Comparison of ENCODE assay signal across 8 mouse cellular contexts in the genomic region with DNA sequence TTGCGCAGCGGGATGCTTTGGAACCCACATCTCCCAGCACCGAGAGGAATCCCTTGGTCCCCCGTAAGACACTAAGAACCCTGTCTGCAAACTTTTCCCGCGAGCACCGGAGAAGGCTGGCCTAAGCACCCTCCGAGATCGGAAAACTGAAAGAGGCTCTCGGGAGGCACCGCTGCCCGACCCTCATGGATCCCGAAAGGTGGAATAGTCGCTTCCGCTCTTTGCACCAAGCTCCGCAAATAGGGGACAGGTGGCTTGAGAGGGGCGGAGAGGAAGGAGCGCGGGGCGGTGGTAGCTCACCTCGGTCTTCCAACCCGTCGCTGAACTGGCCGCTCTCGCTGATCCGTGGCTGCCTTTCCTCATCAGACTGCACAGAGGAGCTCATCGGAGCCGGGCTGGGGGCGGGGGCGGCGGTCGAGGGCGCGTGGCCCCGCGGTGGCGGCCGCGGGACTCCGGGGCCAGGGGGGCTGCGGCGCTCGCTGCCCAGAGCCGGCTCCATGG. TPM values are rescaled to one million over a fixed set of nuclear protein-coding genes. Genes with fewer than 3 reads are reported as not detected.
DNase-seq lines count a peak whose midpoint lies in the region; ATAC-seq and TF ChIP-seq lines count a peak whose summit lies in the region.

No protein-coding gene starts in this region.

- no peaks in the 10 kb centered on the region for H3K36me3 ChIP-seq in forebrain, embryonic 12.5 days (replicated peaks)
- no peaks in the 10 kb centered on the region for H3K36me3 ChIP-seq in kidney, embryonic 16.5 days (ENCODE audit: insufficient read depth, low read length)
- no peaks in the 10 kb centered on the region for H3K36me3 ChIP-seq in stomach, postnatal 0 days (ENCODE audit: control insufficient read depth, insufficient read depth, low read length)

- H3K4me2 ChIP-seq in forebrain, embryonic 12.5 days = peak overlapping the region; percentile 96
- peak overlapping the region; percentile 70 for H3K4me2 ChIP-seq in kidney, embryonic 16.5 days (replicated peaks; ENCODE audit: low read depth, low read length)
- peak overlapping the region; percentile 93 for H3K4me2 ChIP-seq in stomach, postnatal 0 days (replicated peaks; ENCODE audit: low read depth)

- H3K4me1 ChIP-seq in brown adipose tissue, adult 24 weeks (ENCODE audit: control insufficient read depth, insufficient read depth, insufficient read length, low read length) = no peaks in the 10 kb centered on the region
- peaks cover 24% of the 10 kb centered on the region for H3K4me1 ChIP-seq in forebrain, embryonic 12.5 days
- peaks cover 15% of the 10 kb centered on the region for H3K4me1 ChIP-seq in kidney, embryonic 16.5 days (ENCODE audit: insufficient read depth, low read length)
- H3K4me1 ChIP-seq in stomach, postnatal 0 days (replicated peaks; ENCODE audit: control insufficient read depth, insufficient read depth) = peaks cover 2% of the 10 kb centered on the region; the same call in 1 of the 2 replicates

- no peak overlapping the region for H3K27ac ChIP-seq in left cerebral cortex, adult 2 months
- H3K27ac ChIP-seq in brown adipose tissue, adult 24 weeks (replicated peaks; ENCODE audit: low read depth, low read length) = no peak overlapping the region
- H3K27ac ChIP-seq in forebrain, embryonic 12.5 days = peak overlapping the region; percentile 75
- H3K27ac ChIP-seq in kidney, embryonic 16.5 days (ENCODE audit: low read length) = no peak overlapping the region
- no peak overlapping the region for H3K27ac ChIP-seq in stomach, postnatal 0 days (replicated peaks)

- H3K4me3 ChIP-seq in left cerebral cortex, adult 2 months = peak overlapping the region; percentile 57
- peak overlapping the region; percentile 49 for H3K4me3 ChIP-seq in brown adipose tissue, adult 24 weeks (ENCODE audit: insufficient read depth, low read depth, low read length)
- H3K4me3 ChIP-seq in forebrain, embryonic 12.5 days (replicated peaks) = peak overlapping the region; percentile 64
- H3K4me3 ChIP-seq in kidney, embryonic 16.5 days (ENCODE audit: low read length) = peak overlapping the region; percentile 45
- peak overlapping the region; percentile 51 for H3K4me3 ChIP-seq in stomach, postnatal 0 days (ENCODE audit: low read depth, low read length)

- no peaks in the 10 kb centered on the region for H3K9me3 ChIP-seq in forebrain, embryonic 12.5 days
- H3K9me3 ChIP-seq in kidney, embryonic 16.5 days (ENCODE audit: low read length) = no peaks in the 10 kb centered on the region
- H3K9me3 ChIP-seq in stomach, postnatal 0 days (ENCODE audit: control insufficient read depth, low read length) = no peaks in the 10 kb centered on the region

- peak; percentile 20 to 21 for DNase-seq in left cerebral cortex, adult 2 months (ENCODE audit: extremely low spot score in 1 of 2, low spot score in 2 of 2)
- DNase-seq in left cerebral cortex, postnatal 25 days (ENCODE audit: low spot score in 2 of 2) = no peak
- peak; percentile 29 for DNase-seq in stomach, postnatal 0 days (ENCODE audit: low spot score)
- DNase-seq in ovary, adult 18-20 months (ENCODE audit: low spot score) = no peak

- TF ChIP-seq CTCF in left cerebral cortex, adult 2 months (IDR thresholded peaks at IDR 0.05) = no peak
- TF ChIP-seq CTCF in stomach, postnatal 0 days (IDR thresholded peaks at IDR 0.05; ENCODE audit: low read depth) = no peak

- TF ChIP-seq EP300 in stomach, postnatal 0 days (optimal IDR thresholded peaks at IDR 0.05) = no peak

- intact Hi-C loops in left cerebral cortex, adult 2 months (cut with DNase I) = loop anchor here (5.0 kb wide), 1 partner anchor 90 kb away; no protein-coding TSS in a partner anchor
- intact Hi-C loops in left cerebral cortex, postnatal 25 days (cut with DNase I) = no loop called here

- peak overlapping the region; percentile 75 for H3K9ac ChIP-seq in forebrain, embryonic 12.5 days
- peak overlapping the region; percentile 13 for H3K9ac ChIP-seq in kidney, embryonic 16.5 days (replicated peaks; ENCODE audit: low read length)
- H3K9ac ChIP-seq in stomach, postnatal 0 days (ENCODE audit: low read length) = peak overlapping the region; percentile 31; the same call in 1 of the 2 replicates

- H3K27me3 ChIP-seq in forebrain, embryonic 12.5 days = peaks cover 68% of the 10 kb centered on the region
- peaks cover 77% of the 10 kb centered on the region for H3K27me3 ChIP-seq in kidney, embryonic 16.5 days (ENCODE audit: insufficient read depth, low read length)
- H3K27me3 ChIP-seq in stomach, postnatal 0 days (ENCODE audit: control insufficient read depth, insufficient read depth, low read length) = peaks cover 20% of the 10 kb centered on the region

- peak; percentile 44 for ATAC-seq in forebrain, embryonic 12.5 days (ENCODE audit: low FRiP score)
- ATAC-seq in kidney, embryonic 16.5 days (ENCODE audit: low FRiP score, low TSS enrichment) = peak; percentile 66
- ATAC-seq in megakaryocyte-erythroid progenitor cell, adult 5-6 weeks (replicated peaks; ENCODE audit: low FRiP score, low TSS enrichment, poor library complexity, severe bottlenecking) = peak; percentile 38; the same call in 1 of the 2 replicates
- ATAC-seq in stomach, postnatal 0 days (ENCODE audit: low FRiP score, low TSS enrichment) = no peak

- under 1% methylated on average over 44 of the region's 44 CpGs for WGBS in forebrain, embryonic 12.5 days
- WGBS in kidney, embryonic 16.5 days = under 1% methylated on average over 35 of the region's 44 CpGs
- 1% methylated on average over 31 of the region's 44 CpGs for WGBS in stomach, postnatal 0 days

RNA-seq across cellular contexts. Expression of a gene that starts 2.2 kb away (rescaled TPM):
- 10 to 100 TPM; 18.0 to 20.0 TPM for total RNA-seq in left cerebral cortex, adult 2 months (2021)
- 10 to 100 TPM; 25.7 to 25.9 TPM for total RNA-seq in left cerebral cortex, postnatal 25 days (2021)
- polyA plus RNA-seq in brown adipose tissue, adult 24 weeks (2012; ENCODE audit: insufficient read depth, insufficient read length, missing spikeins) = not detected in 2 replicates
- polyA plus RNA-seq in forebrain, embryonic 12.5 days (2016; fragmentation: Nextera tagmentation; extraction: Ambion mirVana) = 29.9 and 31.0 TPM in 2 replicates
- 0.99 and 1.7 TPM in 2 replicates for polyA plus RNA-seq in kidney, embryonic 16.5 days (2015; fragmentation: Nextera tagmentation; extraction: Ambion mirVana)
- not detected in 2 replicates for total RNA-seq in megakaryocyte-erythroid progenitor cell, adult 5-6 weeks (2014; fragmentation: Nextera tagmentation)
- 0.14 TPM in 1 of 2 replicates, not detected in the other for total RNA-seq in megakaryocyte-erythroid progenitor cell, adult 5-6 weeks (2017)
- polyA plus RNA-seq in stomach, postnatal 0 days (2015; fragmentation: Nextera tagmentation; extraction: Ambion mirVana) = 0.61 and 0.69 TPM in 2 replicates

RNA-seq across cellular contexts. Expression of a gene that starts 52.0 kb away (rescaled TPM):
- not detected for total RNA-seq in left cerebral cortex, adult 2 months (2021)
- not detected for total RNA-seq in left cerebral cortex, postnatal 25 days (2021)
- not detected in 2 replicates for polyA plus RNA-seq in brown adipose tissue, adult 24 weeks (2012; ENCODE audit: insufficient read depth, insufficient read length, missing spikeins)
- 0.15 and 0.20 TPM in 2 replicates for polyA plus RNA-seq in forebrain, embryonic 12.5 days (2016; fragmentation: Nextera tagmentation; extraction: Ambion mirVana)
- 2.0 and 3.2 TPM in 2 replicates for polyA plus RNA-seq in kidney, embryonic 16.5 days (2015; fragmentation: Nextera tagmentation; extraction: Ambion mirVana)
- 5.9 and 14.7 TPM in 2 replicates for total RNA-seq in megakaryocyte-erythroid progenitor cell, adult 5-6 weeks (2014; fragmentation: Nextera tagmentation)
- 11.5 and 14.7 TPM in 2 replicates for total RNA-seq in megakaryocyte-erythroid progenitor cell, adult 5-6 weeks (2017)
- not detected in 2 replicates for polyA plus RNA-seq in stomach, postnatal 0 days (2015; fragmentation: Nextera tagmentation; extraction: Ambion mirVana)

Comparison
In these comparisons a context has a peak if more than half of its experiments do, and no peak if none do; other contexts are left out.
1. DNase-seq: peak in left cerebral cortex, adult 2 months (2 of 2) and stomach, postnatal 0 days (single experiment); none in left cerebral cortex, postnatal 25 days (0 of 2) and ovary, adult 18-20 months (single experiment).
2. H3K9ac ChIP-seq: peak in every context shown above with its lines; median percentile 75 in forebrain, embryonic 12.5 days; 31 in stomach, postnatal 0 days; 13 in kidney, embryonic 16.5 days.
3. RNA of a gene that starts 2.2 kb away (polyA plus RNA-seq): 29.9 to 31.0 TPM in forebrain, embryonic 12.5 days; 0.99 to 1.7 TPM in kidney, embryonic 16.5 days, 0.61 to 0.69 TPM in stomach, postnatal 0 days and not detected in brown adipose tissue, adult 24 weeks; every median in the first group is over 10 times any median in the second.
4. Peak in every context shown above with its lines, with median percentiles within 50 percentile points of each other: H3K4me3 ChIP-seq and H3K4me2 ChIP-seq.